Mouse (Mus musculus) left cerebral cortex, postnatal 36 days (tissue): Measurements from ENCODE around the gene Lrit3. TPM values are rescaled to one million over a fixed set of nuclear protein-coding genes. Genes with fewer than 3 reads are reported as not detected.

Experiments
- DNase-seq, 2 experiments: peaks; one replicate each; pipeline ENCODE4 v3.0.0; 2021 to 2022; ENCODE audit warnings: low spot score in 2 of 2, mixed read lengths in 1 of 2
- intact Hi-C: fragments of 180-260 bp; cut with DNase I; formaldehyde crosslinking; loops from one replicate; pipeline ENCODE4 v1.15.1; 2025
- total RNA-seq, 2 experiments: library from RNA; stranded (reverse); gene quantifications; 2 replicates each; pipeline ENCODE4 v1.2.3; 2021

The Lrit3 gene
- not detected for total RNA-seq

DNA sequence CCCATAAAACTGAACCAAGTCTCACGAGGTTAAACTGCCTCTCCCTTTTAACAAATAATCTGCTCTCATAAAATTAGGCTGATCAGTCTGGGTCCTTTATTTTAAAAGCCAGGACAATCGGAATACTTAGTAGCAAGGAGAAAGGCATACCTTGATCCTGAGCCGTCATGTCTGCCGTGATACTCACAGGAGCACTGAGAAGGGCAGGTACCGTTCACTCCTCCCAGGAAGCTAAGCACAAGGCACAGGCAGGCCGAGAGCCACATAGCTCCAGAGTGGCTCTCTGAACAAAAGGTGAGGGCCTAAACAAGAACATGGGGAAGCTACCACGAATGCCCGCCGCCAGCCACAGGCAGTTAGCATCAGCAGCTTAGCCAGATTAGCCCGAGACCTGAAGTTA, at the start of gene Lrit3:
Gene Lrit3, minus strand, starts transcription at position 266 of the 400 bp plus-strand sequence.
- intact Hi-C loops = no loop called here
- DNase-seq = no peak

DNA sequence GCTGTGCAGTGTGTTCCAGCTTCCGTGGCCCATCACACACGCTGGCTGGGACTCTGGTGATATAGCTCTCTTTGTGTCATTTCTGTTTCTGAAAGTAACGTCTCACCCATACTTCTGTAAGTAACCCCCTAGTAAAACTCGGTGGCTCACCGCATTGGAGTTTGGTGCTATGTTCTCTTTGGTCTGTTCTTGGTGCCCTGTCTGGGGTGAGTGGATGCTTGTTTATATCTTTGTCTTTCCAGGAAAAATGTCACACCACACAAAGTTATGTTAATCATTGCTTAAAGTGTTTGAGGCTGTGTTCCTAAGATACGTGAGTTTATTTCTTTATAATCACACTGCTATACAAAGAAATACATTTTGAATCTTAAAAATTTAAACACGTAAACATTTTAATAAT, 43.0 kb upstream of the Lrit3 start:
- DNase-seq = no peak
- intact Hi-C loops = no loop called here

- DNase-seq = no peak
Measured at GRCm38 (mm10) chr3:129845868-129846267, 42.0 kb upstream of the Lrit3 start.

GRCm38 (mm10) chr3:129838017-129838416, 34.2 kb upstream of the Lrit3 start:
- intact Hi-C loops = no loop called here
- no peak for DNase-seq

More at GRCm38 (mm10) chr3:129845868-129846267, 42.0 kb upstream of the Lrit3 start:
- intact Hi-C loops = no loop called here

GRCm38 (mm10) chr3:129836965-129837364, 33.1 kb upstream of the Lrit3 start:
- no peak for DNase-seq
- intact Hi-C loops = no loop called here

- intact Hi-C loops = no loop called here
- DNase-seq = no peak
Measured at GRCm38 (mm10) chr3:129836051-129836697, 32.3 kb upstream of the Lrit3 start.

DNA sequence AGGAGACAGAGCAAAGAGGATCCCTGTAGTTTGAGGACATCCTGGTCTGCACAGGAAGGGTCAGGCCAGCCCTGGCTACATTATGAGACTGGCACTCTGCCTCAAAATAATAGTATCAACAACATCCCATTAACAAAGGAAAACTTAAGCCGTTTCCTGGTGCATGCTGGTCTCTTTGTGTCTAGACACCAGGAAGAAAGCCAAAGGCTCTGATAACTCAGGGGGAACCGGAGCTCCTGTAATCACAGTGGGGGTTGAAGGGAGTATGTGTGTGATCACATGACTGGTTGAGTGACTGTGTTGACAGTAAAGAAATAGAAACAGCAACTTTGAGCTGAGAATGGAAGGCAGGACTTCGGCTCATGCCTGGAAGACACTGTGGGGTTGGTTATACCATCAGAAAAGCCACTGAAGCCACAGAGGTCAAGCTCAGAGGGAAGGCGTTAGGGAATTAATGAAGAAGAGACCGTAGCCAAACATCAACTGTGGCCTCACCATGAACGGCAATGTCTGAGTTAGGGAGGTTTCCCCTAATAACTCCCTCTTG, 31.6 kb upstream of the Lrit3 start, which contains the start of gene Cfi:
Gene Cfi, plus strand, starts transcription at position 497 of the 547 bp plus-strand sequence.
- intact Hi-C loops = no loop called here
- no peak for DNase-seq

DNA sequence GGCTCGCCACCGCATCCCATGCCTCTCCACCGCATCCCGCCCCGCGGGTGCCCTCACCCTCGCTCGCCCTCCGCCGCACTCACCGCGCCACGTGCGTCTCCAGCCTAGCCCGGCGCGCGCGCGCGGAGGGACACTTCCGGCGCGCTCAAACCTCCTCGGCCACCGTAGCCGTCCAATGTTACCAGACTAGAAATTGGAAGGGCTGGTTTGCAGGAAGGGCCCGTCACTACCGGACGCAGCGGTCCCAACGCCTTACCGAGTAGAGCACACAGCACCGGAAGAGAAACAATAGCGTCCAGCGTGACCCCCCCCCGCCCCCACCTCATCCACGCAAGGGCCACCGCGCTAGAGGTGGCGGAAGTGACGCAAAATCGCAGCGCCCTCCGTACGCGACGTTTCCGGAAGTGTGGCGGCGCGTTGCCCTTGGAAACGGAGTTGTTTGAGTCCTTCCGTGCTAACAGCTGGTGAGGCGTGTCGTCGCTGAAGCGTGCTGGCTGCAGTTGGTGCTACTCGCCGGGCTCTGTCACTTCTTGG, 27.3 kb upstream of the Lrit3 start, which contains the start of gene Gar1:
Gene Gar1, minus strand, starts transcription at position 362 of the 534 bp plus-strand sequence.
- peak; percentile 96 to 98 for DNase-seq
- intact Hi-C loops = loop anchor here (1.0 kb wide), 1 partner anchor 47 kb away; the partner anchor contains the start of gene Pla2g12a

GRCm38 (mm10) chr3:129830626-129831025, 26.8 kb upstream of the Lrit3 start:
- intact Hi-C loops = loop anchor here (1.0 kb wide), 1 partner anchor 48 kb away; the partner anchor contains the start of gene Pla2g12a
- no peak for DNase-seq

DNA sequence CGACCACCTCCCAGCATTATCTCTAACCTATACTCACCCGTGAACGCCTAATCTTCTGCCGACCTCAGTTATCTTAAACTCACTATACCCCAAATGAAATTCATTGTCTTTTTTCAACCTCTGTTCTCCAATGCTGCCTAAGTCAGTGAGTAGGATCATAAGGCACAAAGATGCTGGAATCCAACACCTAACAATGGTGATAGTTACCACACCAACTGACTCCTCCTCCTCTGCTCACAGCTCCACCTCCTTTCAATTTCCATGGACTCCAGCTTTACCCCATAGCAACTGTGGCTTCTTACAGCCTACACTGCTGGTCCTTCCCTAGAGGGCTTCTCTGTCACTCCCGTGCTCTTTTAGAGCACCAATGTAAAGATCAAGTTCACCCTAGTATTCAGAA, 23.9 kb upstream of the Lrit3 start:
- intact Hi-C loops = no loop called here
- no peak for DNase-seq

GRCm38 (mm10) chr3:129826691-129827090, 22.9 kb upstream of the Lrit3 start:
- DNase-seq = no peak
- intact Hi-C loops = no loop called here

DNA sequence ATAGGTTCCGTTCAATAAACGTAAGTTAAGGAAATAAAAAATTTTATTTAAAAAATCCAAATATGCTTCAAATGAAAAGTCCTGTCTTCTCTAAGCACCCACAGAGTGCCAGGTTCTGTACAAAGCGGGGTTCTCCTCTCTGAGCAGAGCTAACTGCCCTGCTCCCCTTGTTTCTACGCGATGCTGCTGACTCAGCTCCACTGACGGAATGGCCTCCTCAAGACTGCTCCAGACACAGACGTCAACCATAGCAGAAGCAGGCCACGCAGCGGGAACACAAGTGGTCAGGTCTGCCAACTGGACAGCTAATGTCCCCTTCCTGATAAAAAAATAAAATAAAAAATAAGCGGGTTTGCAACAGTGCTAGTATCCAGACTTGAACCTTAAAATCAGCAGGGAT, 21.1 kb upstream of the Lrit3 start:
- intact Hi-C loops = loop anchor here (5.0 kb wide), 1 partner anchor 252 kb away; no protein-coding TSS in a partner anchor
- DNase-seq = no peak

- DNase-seq = no peak
- intact Hi-C loops = loop anchor here (5.0 kb wide), 1 partner anchor 253 kb away; no protein-coding TSS in a partner anchor
Measured at GRCm38 (mm10) chr3:129824146-129824545, 20.3 kb upstream of the Lrit3 start.

DNA sequence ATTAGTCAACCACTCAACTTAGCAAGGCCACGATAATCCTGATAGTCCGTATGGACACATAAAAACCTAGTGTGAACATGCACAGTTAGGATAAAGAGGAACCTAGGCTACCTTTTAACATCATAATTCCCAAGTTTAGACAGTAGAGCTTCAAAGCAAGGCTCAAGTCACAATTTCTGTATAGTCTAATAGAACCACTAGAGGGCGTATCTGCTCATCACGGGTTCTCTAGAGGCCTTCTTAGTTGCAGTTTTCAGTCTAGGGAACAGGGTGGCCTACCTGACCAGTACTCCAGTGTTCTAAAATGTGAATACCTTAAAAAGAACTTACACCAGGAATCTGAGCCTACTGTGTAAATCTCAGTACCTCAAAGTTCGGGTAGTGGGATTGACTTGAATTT, 19.5 kb upstream of the Lrit3 start:
- DNase-seq = no peak
- intact Hi-C loops = loop anchor here (5.0 kb wide), 1 partner anchor 254 kb away; no protein-coding TSS in a partner anchor

GRCm38 (mm10) chr3:129822206-129822775, 18.5 kb upstream of the Lrit3 start, which contains the start of gene Rrh:
Rrh (minus strand) TSS chr3:129822587.
- intact Hi-C loops = loop anchor here (5.0 kb wide), 1 partner anchor 255 kb away; no protein-coding TSS in a partner anchor
- no peak for DNase-seq

- intact Hi-C loops = loop anchor here (5.0 kb wide), 1 partner anchor 256 kb away; no protein-coding TSS in a partner anchor
- no peak for DNase-seq
Measured at GRCm38 (mm10) chr3:129821736-129822135, 17.9 kb upstream of the Lrit3 start.

GRCm38 (mm10) chr3:129820847-129821246, 17.0 kb upstream of the Lrit3 start:
- intact Hi-C loops = loop anchor here (5.0 kb wide), 1 partner anchor 256 kb away; no protein-coding TSS in a partner anchor
- no peak for DNase-seq

DNA sequence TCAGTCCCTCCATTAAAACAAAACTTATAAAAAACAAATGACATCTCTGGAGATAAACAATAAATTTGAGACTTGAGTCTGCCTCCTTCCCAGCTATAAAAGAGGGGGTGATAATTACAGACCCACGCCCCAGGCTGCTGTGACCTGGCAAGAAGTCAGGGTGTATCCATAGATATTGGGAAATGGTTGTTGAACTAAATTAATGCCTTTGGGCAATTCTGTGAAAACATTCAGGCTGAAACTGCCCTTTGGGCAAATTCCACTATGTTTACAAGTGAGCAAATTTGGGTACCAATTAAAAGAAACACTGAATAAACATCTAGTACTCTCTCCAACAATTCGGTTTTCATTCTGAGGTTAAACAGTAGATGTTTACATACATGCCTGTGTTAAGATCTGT, 4.8 kb downstream of the Lrit3 start:
- DNase-seq = no peak
- intact Hi-C loops = no loop called here

- intact Hi-C loops = no loop called here
- DNase-seq = no peak
Measured at GRCm38 (mm10) chr3:129798551-129798950, 5.3 kb downstream of the Lrit3 start.

DNA sequence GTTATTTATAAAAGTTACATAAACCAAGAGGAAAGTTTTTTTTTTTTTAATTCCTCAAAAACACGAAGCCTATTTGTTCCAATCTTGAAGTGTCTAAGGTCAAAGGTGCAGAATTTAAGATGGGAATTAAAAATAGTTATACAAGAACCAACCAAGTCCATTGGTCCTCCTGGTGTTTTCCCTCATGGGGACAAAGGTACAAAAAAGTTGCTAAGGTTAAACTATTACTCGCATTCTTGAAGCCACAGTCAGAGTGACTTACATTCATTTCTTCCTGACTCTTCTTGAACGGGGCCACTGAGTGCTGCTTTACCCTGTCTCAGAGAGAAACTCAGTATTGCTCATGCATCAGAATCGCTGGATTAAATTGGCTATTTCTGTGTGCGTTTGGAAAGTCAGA, 6.5 kb downstream of the Lrit3 start:
- intact Hi-C loops = no loop called here
- DNase-seq = no peak
